Mouse (Mus musculus): Measurements from ENCODE around the gene Fnip1. TPM values are rescaled to one million over a fixed set of nuclear protein-coding genes. Genes with fewer than 3 reads are reported as not detected.
A peak's percentile ranks its signal among the peaks of the same experiment; 100 is the strongest.

Fnip1 gene
- polyA plus RNA-seq, 1 experiment = 7.5 TPM

GRCm38 (mm10) chr11:54464557-54465244 is 26.7 kb downstream of the Fnip1 start:
- H3K4me3 ChIP-seq (replicated peaks; ENCODE audit: control insufficient read depth, low read depth, low read length) = no peak overlapping the region
- no peak for TF ChIP-seq POLR2A (IDR thresholded peaks at IDR 0.05; ENCODE audit: borderline replicate concordance, control insufficient read depth, low read depth, low read length)
- no peak for TF ChIP-seq CTCF (IDR thresholded peaks at IDR 0.05; ENCODE audit: control insufficient read depth, insufficient read depth, low read length)
- no peaks in the 10 kb centered on the region; the same call in 1 of the 2 replicates for H3K4me1 ChIP-seq (ENCODE audit: control insufficient read depth, insufficient read depth, low read length)
- H3K27ac ChIP-seq (ENCODE audit: control insufficient read depth, insufficient read depth, low read depth, low read length, poor library complexity) = peak overlapping the region; percentile 58; the same call in 1 of the 2 replicates
- WGBS = 11% methylated on average over 3 of the region's 3 CpGs

DNA sequence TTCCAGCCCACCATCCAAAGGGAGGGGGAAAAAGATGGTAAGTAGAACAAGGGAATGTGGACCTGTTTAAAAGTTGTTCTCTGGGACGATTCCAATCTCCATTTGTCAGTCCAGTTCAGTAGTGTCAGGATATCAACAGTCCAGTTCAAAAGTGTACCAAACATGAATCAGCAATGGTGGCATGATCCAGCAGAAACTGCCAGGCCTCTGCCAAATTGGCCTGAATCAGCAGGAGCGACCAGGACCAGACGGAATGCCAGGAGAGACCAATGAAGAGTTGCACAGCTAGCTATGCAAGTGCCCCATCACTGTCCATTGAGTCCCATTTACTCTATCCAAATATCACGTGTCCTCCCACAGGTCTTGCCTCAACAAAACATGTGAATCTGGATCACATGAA is 34.2 kb downstream of the Fnip1 start:
- no peak overlapping the region for H3K27ac ChIP-seq (ENCODE audit: control insufficient read depth, insufficient read depth, low read depth, low read length, poor library complexity)
- WGBS = 90% methylated on average over 4 of the region's 4 CpGs
- H3K4me3 ChIP-seq (replicated peaks; ENCODE audit: control insufficient read depth, low read depth, low read length) = no peak overlapping the region
- TF ChIP-seq POLR2A (IDR thresholded peaks at IDR 0.05; ENCODE audit: borderline replicate concordance, control insufficient read depth, low read depth, low read length) (no peak), CTCF (IDR thresholded peaks at IDR 0.05; ENCODE audit: control insufficient read depth, insufficient read depth, low read length) (no peak)
- no peaks in the 10 kb centered on the region for H3K4me1 ChIP-seq (ENCODE audit: control insufficient read depth, insufficient read depth, low read length)

DNA sequence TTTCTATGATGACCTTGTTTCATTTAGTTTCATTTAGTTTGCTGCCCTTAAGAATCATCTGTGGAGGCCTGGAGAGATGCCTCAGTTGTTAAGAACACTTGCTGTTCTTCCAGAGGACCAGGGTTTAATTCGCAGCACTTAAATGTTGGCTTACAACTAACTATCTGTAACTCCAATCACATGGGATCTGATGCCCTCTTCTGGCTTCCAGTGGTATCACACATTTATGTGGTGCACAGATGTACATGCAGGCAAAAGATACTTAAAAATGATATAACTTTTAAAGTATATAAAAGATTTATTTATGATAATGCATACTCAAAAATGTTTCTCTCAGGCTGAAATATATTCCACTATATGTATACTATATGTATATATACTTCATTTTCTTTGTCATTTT is 40.4 kb downstream of the Fnip1 start:
- Histone ChIP-seq H3K4me1 (ENCODE audit: control insufficient read depth, insufficient read depth, low read length) (no peaks in the 10 kb centered on the region), H3K27ac (ENCODE audit: control insufficient read depth, insufficient read depth, low read depth, low read length, poor library complexity) (no peak overlapping the region), H3K4me3 (replicated peaks; ENCODE audit: control insufficient read depth, low read depth, low read length) (no peak overlapping the region)
- peak; percentile 49 for TF ChIP-seq CTCF (IDR thresholded peaks at IDR 0.05; ENCODE audit: control insufficient read depth, insufficient read depth, low read length)
- no peak for TF ChIP-seq POLR2A (IDR thresholded peaks at IDR 0.05; ENCODE audit: borderline replicate concordance, control insufficient read depth, low read depth, low read length)
- 93% methylated on average over 1 of the region's 1 CpGs for WGBS

DNA sequence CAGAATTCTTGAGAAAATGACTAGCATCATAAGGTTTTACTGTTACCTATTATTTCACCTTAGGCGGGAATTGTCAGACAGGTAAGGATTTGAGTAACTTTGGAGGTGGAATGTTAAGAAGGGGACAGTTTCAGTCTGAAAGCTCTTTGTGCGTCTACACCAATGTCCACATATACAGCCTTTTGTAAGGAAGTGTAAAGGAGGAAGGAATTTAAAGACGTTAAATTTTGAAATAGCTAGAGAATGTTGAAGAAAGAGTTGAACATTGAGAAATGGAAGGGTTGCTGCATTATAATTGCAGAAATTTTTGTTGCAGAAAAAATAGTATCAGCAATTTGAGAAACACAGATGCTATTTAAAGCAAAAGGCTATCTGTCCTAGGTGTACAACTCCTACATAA is 48.0 kb downstream of the Fnip1 start:
- no peaks in the 10 kb centered on the region; the same call in 1 of the 2 replicates for H3K4me1 ChIP-seq (ENCODE audit: control insufficient read depth, insufficient read depth, low read length)
- 39% methylated on average over 3 of the region's 3 CpGs for WGBS
- H3K27ac ChIP-seq (ENCODE audit: control insufficient read depth, insufficient read depth, low read depth, low read length, poor library complexity) = no peak overlapping the region
- H3K4me3 ChIP-seq (replicated peaks; ENCODE audit: control insufficient read depth, low read depth, low read length) = no peak overlapping the region
- TF ChIP-seq CTCF (IDR thresholded peaks at IDR 0.05; ENCODE audit: control insufficient read depth, insufficient read depth, low read length) (no peak), POLR2A (IDR thresholded peaks at IDR 0.05; ENCODE audit: borderline replicate concordance, control insufficient read depth, low read depth, low read length) (no peak)

GRCm38 (mm10) chr11:54491946-54492558 is 54.1 kb downstream of the Fnip1 start:
- Histone ChIP-seq H3K4me1 (ENCODE audit: control insufficient read depth, insufficient read depth, low read length) (no peaks in the 10 kb centered on the region; the same call in 1 of the 2 replicates), H3K4me3 (replicated peaks; ENCODE audit: control insufficient read depth, low read depth, low read length) (no peak overlapping the region), H3K27ac (ENCODE audit: control insufficient read depth, insufficient read depth, low read depth, low read length, poor library complexity) (no peak overlapping the region)
- 88% methylated on average over 1 of the region's 1 CpGs for WGBS
- no peak for TF ChIP-seq CTCF (IDR thresholded peaks at IDR 0.05; ENCODE audit: control insufficient read depth, insufficient read depth, low read length)
- TF ChIP-seq POLR2A (IDR thresholded peaks at IDR 0.05; ENCODE audit: borderline replicate concordance, control insufficient read depth, low read depth, low read length) = no peak

- no peak for TF ChIP-seq CTCF (IDR thresholded peaks at IDR 0.05; ENCODE audit: control insufficient read depth, insufficient read depth, low read length)
- no peak for TF ChIP-seq POLR2A (IDR thresholded peaks at IDR 0.05; ENCODE audit: borderline replicate concordance, control insufficient read depth, low read depth, low read length)
- no peak overlapping the region for H3K27ac ChIP-seq (ENCODE audit: control insufficient read depth, insufficient read depth, low read depth, low read length, poor library complexity)
- H3K4me1 ChIP-seq (ENCODE audit: control insufficient read depth, insufficient read depth, low read length) = no peaks in the 10 kb centered on the region; the same call in 1 of the 2 replicates
- WGBS = 4% methylated on average over 4 of the region's 4 CpGs
- H3K4me3 ChIP-seq (replicated peaks; ENCODE audit: control insufficient read depth, low read depth, low read length) = no peak overlapping the region
These were observed 54.6 kb downstream of the Fnip1 start for GRCm38 (mm10) chr11:54492559-54492958.

DNA sequence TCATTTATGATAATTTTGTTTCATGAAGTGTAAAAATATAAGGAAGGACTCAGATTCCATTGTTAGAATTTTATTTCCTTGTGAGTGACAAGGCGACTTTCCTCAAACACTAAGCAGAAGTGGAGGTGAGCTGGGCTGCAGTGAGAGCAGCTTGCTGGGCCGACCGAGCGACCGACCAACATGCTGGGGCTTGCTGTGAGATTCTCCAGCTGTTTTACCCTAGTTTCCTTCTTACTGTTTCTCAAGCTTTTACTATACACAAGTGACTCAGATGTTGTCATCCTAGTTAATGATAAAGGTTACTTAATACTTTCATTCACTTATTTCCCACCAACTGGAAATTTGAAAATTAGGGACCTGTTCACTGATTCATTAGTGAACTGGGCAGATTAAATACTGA is 61.8 kb downstream of the Fnip1 start:
- Histone ChIP-seq H3K4me1 (ENCODE audit: control insufficient read depth, insufficient read depth, low read length) (no peaks in the 10 kb centered on the region), H3K4me3 (replicated peaks; ENCODE audit: control insufficient read depth, low read depth, low read length) (no peak overlapping the region), H3K27ac (ENCODE audit: control insufficient read depth, insufficient read depth, low read depth, low read length, poor library complexity) (no peak overlapping the region)
- WGBS = 88% methylated on average over 5 of the region's 5 CpGs
- TF ChIP-seq CTCF (IDR thresholded peaks at IDR 0.05; ENCODE audit: control insufficient read depth, insufficient read depth, low read length) = no peak
- no peak for TF ChIP-seq POLR2A (IDR thresholded peaks at IDR 0.05; ENCODE audit: borderline replicate concordance, control insufficient read depth, low read depth, low read length)

- H3K27ac ChIP-seq (ENCODE audit: control insufficient read depth, insufficient read depth, low read depth, low read length, poor library complexity) = no peak overlapping the region
- WGBS = 86% methylated on average over 4 of the region's 4 CpGs
- no peak overlapping the region for H3K4me3 ChIP-seq (replicated peaks; ENCODE audit: control insufficient read depth, low read depth, low read length)
- no peak for TF ChIP-seq POLR2A (IDR thresholded peaks at IDR 0.05; ENCODE audit: borderline replicate concordance, control insufficient read depth, low read depth, low read length)
- TF ChIP-seq CTCF (IDR thresholded peaks at IDR 0.05; ENCODE audit: control insufficient read depth, insufficient read depth, low read length) = no peak
- H3K4me1 ChIP-seq (ENCODE audit: control insufficient read depth, insufficient read depth, low read length) = no peaks in the 10 kb centered on the region
These were observed 64.7 kb downstream of the Fnip1 start for GRCm38 (mm10) chr11:54502546-54503245.
